Mouse (Mus musculus) cerebral cortex, adult 2 months (tissue): ENCODE measurements around the gene Galnt3.

Experiments used
- WGBS: fragments of 180-500 bp; shearing (Covaris S2); methylation state at CpG from one replicate; pipeline ENCODE4 v1.1.7; 2018; 5-methylcytosine and 5-hydroxymethylcytosine counted together

The Galnt3 gene

GRCm38 (mm10) chr2:66124591-66125271 lies at the start of gene Galnt3:
Galnt3 (minus strand) TSS chr2:66124994.
- WGBS: 2% methylated on average over 74 of the region's 74 CpGs

GRCm38 (mm10) chr2:66173134-66173533 lies 48.3 kb upstream of the Galnt3 start:
- 68% methylated on average over 5 of the region's 5 CpGs for whole genome bisulfite sequencing

- 59% methylated on average over 3 of the region's 3 CpGs for WGBS
Measured at GRCm38 (mm10) chr2:66171643-66172042, 46.8 kb upstream of the Galnt3 start.

- 75% methylated on average over 11 of the region's 11 CpGs for WGBS
Measured at GRCm38 (mm10) chr2:66170721-66171120, 45.9 kb upstream of the Galnt3 start.

DNA sequence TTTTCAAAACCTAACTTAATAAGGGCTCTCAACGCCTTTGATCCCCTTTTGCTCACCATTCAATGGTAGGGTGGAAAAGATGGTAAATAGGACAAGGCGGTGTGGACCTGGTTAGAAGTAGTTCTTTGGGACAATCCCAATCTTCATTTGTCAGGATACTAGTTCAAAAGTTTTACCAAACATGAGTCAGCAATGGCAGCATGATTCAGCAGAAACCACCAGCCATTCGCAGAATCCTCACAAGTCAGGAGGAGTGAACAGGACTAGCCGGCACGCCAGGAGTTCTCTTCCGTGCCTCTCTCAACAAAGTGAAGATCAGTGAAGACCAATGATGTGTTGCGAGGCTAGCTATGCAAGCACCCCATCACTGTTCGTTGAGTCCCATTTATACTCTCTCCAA lies 40.2 kb upstream of the Galnt3 start:
- WGBS: 97% methylated on average over 8 of the region's 8 CpGs

DNA sequence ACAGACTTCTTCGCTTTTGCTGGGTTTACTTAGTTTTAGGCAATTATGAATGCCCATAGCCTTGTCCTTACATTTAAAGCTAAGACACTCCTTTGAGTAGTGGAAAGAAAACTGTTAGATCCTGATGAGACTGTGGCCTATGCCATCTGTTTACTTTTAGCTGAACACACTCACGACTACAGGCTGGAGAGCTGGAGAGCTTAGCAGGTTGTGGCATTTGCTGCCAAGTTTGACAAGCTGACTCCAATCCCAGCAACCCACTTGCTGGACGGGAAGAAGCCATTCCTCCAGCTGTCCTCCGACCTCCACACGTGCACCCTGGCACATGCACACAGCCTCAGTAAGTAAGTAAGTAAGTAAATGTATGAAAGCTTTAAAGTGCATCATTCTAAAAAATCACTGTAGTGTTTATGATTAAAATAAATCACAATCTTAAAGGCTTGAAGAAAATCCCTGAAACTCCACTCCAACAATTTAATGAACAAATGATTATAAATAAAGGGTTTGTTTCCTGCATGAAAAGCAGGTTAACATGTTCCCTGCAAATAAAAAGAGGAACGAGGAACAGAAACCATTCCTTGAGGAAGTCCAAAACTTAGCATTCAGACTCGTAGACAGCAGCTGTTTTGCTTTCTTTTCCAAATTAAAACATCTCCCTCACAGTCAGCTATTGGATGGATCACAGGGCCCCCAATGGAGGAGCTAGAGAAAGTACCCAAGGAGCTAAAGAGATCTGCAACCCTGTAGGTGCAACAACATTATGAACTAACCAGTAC lies 33.5 kb upstream of the Galnt3 start:
- 42% methylated on average over 7 of the region's 7 CpGs for WGBS

DNA sequence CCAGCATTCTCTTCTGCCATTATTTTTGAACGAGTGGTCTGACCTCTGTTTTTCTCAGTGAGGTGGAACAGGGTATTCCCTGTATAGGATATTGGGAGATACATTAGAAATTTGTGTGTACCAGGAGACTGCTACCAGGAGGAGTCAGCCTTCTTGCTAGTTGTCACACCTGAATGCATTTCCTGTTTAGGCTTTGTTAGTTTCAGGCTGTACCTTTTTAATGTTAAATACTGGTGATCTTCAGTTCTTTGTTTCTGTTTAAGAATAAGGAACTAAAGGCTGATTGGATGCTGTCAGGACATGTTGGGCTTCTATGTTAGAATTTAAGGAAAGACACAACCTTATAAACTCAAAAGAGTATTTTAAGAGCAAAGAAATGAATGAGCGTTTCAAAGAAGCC lies 26.6 kb upstream of the Galnt3 start:
- WGBS: 88% methylated on average over 2 of the region's 2 CpGs

DNA sequence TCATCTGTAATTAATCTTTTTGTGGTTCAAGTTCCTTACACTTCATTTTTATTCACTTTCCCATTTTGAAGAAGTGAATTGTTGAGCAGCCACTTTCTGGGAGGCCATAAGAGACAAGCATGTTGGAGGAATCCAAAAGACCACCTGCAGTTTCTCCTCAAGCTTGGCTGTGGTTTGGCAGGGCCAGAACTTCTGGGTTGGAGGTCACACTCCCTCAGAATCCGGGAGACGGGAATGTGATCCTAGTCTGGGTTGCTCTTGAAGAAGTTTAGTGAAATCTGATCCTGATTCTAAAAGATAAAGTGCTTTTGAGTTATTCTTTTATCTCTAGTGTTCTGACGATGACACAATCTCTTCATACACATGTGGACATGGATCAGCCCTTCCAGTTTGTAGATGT lies 25.7 kb upstream of the Galnt3 start:
- 91% methylated on average over 3 of the region's 3 CpGs for WGBS

- 88% methylated on average over 10 of the region's 10 CpGs for WGBS
Measured at GRCm38 (mm10) chr2:66148654-66149230, 23.9 kb upstream of the Galnt3 start.

- WGBS: 61% methylated on average over 4 of the region's 4 CpGs
Measured at GRCm38 (mm10) chr2:66146473-66146872, 21.7 kb upstream of the Galnt3 start.

- 69% methylated on average over 5 of the region's 5 CpGs for WGBS
Measured at GRCm38 (mm10) chr2:66144770-66145169, 20.0 kb upstream of the Galnt3 start.

GRCm38 (mm10) chr2:66143284-66143683 lies 18.5 kb upstream of the Galnt3 start:
- WGBS: 94% methylated on average over 4 of the region's 4 CpGs

DNA sequence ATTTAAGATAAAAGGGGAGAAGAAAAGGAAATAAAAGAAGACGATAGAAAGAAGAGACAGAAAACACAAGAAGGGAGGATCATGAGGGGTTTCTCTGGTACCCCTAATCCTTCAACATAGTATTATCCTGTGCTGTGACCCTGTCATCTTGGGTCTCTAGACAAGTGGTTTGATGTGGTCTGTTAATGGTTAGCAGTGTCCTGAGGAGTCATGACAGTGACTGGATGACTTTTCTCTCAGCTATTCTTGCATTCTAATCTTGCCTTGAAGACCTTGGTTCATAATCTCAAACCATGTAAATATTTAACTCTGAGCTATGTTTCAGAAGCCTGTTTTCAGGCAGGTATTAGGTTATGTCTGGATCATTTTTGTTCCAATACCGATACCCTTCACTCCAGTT lies 17.9 kb upstream of the Galnt3 start:
- 93% methylated on average over 2 of the region's 2 CpGs for WGBS

DNA sequence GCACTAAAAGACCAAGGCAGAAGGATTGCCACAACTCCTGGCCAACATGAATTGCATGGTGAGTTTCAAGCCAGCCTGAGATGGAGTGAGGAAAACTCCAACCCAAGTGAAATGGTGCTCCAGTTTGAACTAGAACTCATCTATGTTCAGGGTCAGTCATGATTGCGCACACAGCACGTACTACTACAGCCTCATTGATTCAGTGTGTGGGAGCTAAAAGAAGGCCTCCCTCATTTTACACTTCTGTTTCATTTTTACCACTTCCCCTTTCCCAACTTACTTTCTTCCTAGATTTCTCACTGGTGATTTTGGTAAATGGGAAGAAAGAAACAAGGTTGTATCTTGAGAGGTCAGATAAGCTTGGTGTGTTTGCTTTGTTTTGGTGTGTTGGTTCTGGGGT lies 17.5 kb upstream of the Galnt3 start:
- WGBS: 89% methylated on average over 2 of the region's 2 CpGs

DNA sequence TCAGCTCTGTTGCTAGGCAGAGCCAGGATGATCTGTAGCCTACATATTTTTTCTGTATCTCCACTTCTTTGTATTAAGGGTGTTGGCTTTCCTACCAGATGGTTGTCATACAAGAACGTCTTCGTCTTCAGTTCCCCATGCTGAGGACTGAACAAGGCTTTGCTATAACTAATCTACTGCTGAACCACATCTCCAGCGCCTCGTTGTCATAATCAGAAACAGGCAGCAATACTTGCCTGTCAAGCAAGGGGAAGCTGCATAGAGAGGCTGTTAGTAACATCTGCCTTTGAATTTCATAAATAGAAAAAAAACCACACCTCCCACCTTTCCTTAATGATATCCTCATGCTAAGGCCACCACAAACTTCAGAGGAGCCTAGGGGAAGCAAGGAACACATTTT lies 15.5 kb upstream of the Galnt3 start:
- WGBS: 55% methylated on average over 4 of the region's 4 CpGs

GRCm38 (mm10) chr2:66131862-66132544 lies 7.2 kb upstream of the Galnt3 start:
- 67% methylated on average over 8 of the region's 8 CpGs for WGBS

GRCm38 (mm10) chr2:66128941-66129340 lies 4.1 kb upstream of the Galnt3 start:
- 91% methylated on average over 2 of the region's 2 CpGs for WGBS

- WGBS: 93% methylated on average over 1 of the region's 1 CpGs
Measured at GRCm38 (mm10) chr2:66127541-66127940, 2.7 kb upstream of the Galnt3 start.

GRCm38 (mm10) chr2:66126936-66127335 lies 2.1 kb upstream of the Galnt3 start:
- WGBS: 94% methylated on average over 4 of the region's 4 CpGs

DNA sequence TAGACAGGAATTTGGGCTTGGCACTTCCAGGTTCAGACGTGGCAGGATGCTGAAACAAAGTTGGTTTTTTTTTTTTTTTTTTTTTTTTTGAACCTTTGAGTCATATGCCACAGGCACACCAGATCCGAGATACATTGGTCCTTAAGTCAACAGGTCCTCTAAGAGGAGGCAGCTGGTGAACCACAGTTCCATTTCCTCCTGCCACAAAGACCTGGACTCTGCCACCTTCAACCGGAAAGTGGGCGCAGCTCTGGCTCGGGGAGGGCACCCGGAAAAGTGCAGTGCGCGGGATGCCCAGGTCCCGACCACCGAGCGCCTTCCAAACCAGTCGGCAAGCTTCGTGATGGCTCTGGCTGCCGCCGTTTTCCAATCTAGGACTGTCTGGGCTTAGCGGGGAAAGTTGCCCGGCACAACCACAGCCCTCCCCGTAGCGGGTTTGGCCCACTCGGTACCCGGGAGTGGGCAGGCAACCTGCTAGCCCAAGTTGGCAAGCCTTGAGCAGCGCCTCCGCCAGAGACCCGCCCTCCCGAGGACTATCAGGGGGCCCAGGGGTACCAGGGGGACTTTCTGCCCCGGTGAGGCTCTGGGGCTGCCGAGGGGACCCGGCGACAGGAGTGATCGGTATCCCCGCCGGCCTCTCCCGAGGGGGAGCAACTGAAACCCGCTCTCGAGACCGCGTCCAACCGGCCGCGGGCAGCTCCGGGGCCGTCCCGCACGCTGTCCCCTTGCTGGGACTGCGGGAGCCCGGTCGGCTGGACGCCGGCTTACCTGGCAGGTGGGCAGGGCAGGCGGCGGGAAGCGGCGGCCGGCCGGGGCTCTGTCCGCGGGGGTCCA lies 821 bp downstream of the Galnt3 start:
- under 1% methylated on average over 57 of the region's 57 CpGs for WGBS

DNA sequence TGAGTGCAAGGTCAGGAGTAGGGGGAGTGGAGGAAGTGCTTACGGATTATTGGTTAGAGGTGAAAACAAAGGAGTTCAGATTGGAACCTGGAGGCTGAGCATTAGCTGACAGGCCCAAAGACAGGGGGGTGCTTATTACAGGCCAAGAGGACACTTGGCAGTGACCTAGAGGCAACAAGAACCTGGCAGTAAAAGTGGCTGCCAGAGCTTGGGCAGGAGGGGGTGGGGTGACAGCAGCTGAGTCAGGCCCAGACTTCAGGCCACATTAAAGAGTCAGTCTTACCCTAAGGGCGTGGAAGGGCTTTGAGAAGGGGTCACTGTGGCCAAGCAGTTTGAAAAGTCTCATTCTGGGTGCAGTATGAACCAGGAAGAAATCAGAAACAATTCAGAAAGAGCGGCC lies 7.1 kb downstream of the Galnt3 start:
- whole genome bisulfite sequencing: 70% methylated on average over 3 of the region's 3 CpGs
